Mouse (Mus musculus): Measurements from ENCODE around the gene Ank2. TPM values are rescaled to one million over a fixed set of nuclear protein-coding genes. Genes with fewer than 3 reads are reported as not detected.

The Ank2 gene
- polyA plus RNA-seq, 1 experiment from 2014 or later = 5.1 TPM

DNA sequence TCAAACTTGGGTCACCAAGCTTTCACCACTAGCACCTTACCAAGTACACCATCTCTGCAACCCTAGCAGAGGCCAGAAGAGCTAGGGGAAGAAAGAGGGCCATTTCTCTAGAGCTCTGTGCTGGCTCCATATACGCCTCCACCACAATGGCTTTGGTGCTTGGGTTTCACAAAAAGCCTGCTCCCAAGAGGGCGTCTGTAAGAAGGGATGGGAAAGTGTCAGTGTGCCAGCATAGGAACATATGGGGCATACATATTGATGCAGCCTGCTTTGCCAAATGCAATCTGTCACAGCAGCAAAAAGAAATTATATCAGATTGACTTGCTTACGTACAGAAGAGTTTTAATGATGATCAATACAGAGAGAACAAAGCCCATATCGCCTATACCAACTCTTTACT lies 82.2 kb downstream of the Ank2 start:
- Histone ChIP-seq H3K4me1 (ENCODE audit: insufficient read depth) (no peaks in the 10 kb centered on the region), H3K27ac (ENCODE audit: low read depth) (no peak overlapping the region), H3K27me3 (ENCODE audit: insufficient read depth, low read length) (no peaks in the 10 kb centered on the region), H3K9ac (replicated peaks) (no peak overlapping the region), H3K36me3 (replicated peaks; ENCODE audit: insufficient read depth, low read length) (no peaks in the 10 kb centered on the region), H3K4me3 (ENCODE audit: low read depth, low read length) (no peak overlapping the region), H3K4me2 (ENCODE audit: low read depth, low read length) (no peak overlapping the region), H3K9me3 (ENCODE audit: low read length) (no peaks in the 10 kb centered on the region)
- ATAC-seq (no peak), DNase-seq (no peak)
- TF ChIP-seq EP300 (IDR thresholded peaks at IDR 0.05; ENCODE audit: low read depth) (no peak), CTCF (IDR thresholded peaks at IDR 0.05; ENCODE audit: low read depth) (no peak)
- 85% methylated on average over 4 of the region's 4 CpGs for WGBS (ENCODE audit: insufficient replicate concordance)

- no peak overlapping the region for H3K27ac ChIP-seq (ENCODE audit: low read depth)
- no peak overlapping the region for H3K4me3 ChIP-seq (ENCODE audit: low read depth, low read length)
- H3K4me2 ChIP-seq (ENCODE audit: low read depth, low read length) = no peak overlapping the region
- H3K9ac ChIP-seq (replicated peaks) = no peak overlapping the region
- TF ChIP-seq CTCF (IDR thresholded peaks at IDR 0.05; ENCODE audit: low read depth) (peak; percentile 31), EP300 (IDR thresholded peaks at IDR 0.05; ENCODE audit: low read depth) (no peak)
- H3K9me3 ChIP-seq (ENCODE audit: low read length) = no peaks in the 10 kb centered on the region
- H3K4me1 ChIP-seq (ENCODE audit: insufficient read depth) = no peaks in the 10 kb centered on the region
- H3K36me3 ChIP-seq (replicated peaks; ENCODE audit: insufficient read depth, low read length) = no peaks in the 10 kb centered on the region
- no peak for ATAC-seq
- no peak for DNase-seq
- WGBS (ENCODE audit: insufficient replicate concordance) = 40% methylated on average over 1 of the region's 1 CpGs
- no peaks in the 10 kb centered on the region for H3K27me3 ChIP-seq (ENCODE audit: insufficient read depth, low read length)
Observed at GRCm38 (mm10) chr3:127414438-127414837, 84.7 kb downstream of the Ank2 start.

- Histone ChIP-seq H3K27me3 (ENCODE audit: insufficient read depth, low read length) (no peaks in the 10 kb centered on the region), H3K4me3 (ENCODE audit: low read depth, low read length) (peak overlapping the region; percentile 47), H3K9me3 (ENCODE audit: low read length) (no peaks in the 10 kb centered on the region), H3K36me3 (replicated peaks; ENCODE audit: insufficient read depth, low read length) (no peaks in the 10 kb centered on the region), H3K4me2 (ENCODE audit: low read depth, low read length) (peak overlapping the region; percentile 73), H3K27ac (ENCODE audit: low read depth) (no peak overlapping the region), H3K4me1 (ENCODE audit: insufficient read depth) (peaks cover 8% of the 10 kb centered on the region), H3K9ac (replicated peaks) (peak overlapping the region; percentile 38)
- ATAC-seq (peak; percentile 84), DNase-seq (peak; percentile 48)
- TF ChIP-seq EP300 (IDR thresholded peaks at IDR 0.05; ENCODE audit: low read depth) = no peak
- TF ChIP-seq CTCF (IDR thresholded peaks at IDR 0.05; ENCODE audit: low read depth) = no peak
- WGBS (ENCODE audit: insufficient replicate concordance) = 16% methylated on average over 23 of the region's 23 CpGs
Observed at GRCm38 (mm10) chr3:127408684-127409550, 90.2 kb downstream of the Ank2 start.

GRCm38 (mm10) chr3:127407868-127408574 lies 91.1 kb downstream of the Ank2 start:
- H3K9me3 ChIP-seq (ENCODE audit: low read length) = no peaks in the 10 kb centered on the region
- TF ChIP-seq CTCF (IDR thresholded peaks at IDR 0.05; ENCODE audit: low read depth) (no peak), EP300 (IDR thresholded peaks at IDR 0.05; ENCODE audit: low read depth) (no peak)
- peak overlapping the region; percentile 73 for H3K4me2 ChIP-seq (ENCODE audit: low read depth, low read length)
- ATAC-seq = peak; percentile 35
- DNase-seq = no peak
- peaks cover 8% of the 10 kb centered on the region for H3K4me1 ChIP-seq (ENCODE audit: insufficient read depth)
- H3K4me3 ChIP-seq (ENCODE audit: low read depth, low read length) = peak overlapping the region; percentile 47
- no peak overlapping the region for H3K27ac ChIP-seq (ENCODE audit: low read depth)
- H3K9ac ChIP-seq (replicated peaks) = peak overlapping the region; percentile 41
- no peaks in the 10 kb centered on the region for H3K27me3 ChIP-seq (ENCODE audit: insufficient read depth, low read length)
- no peaks in the 10 kb centered on the region for H3K36me3 ChIP-seq (replicated peaks; ENCODE audit: insufficient read depth, low read length)
- 26% methylated on average over 9 of the region's 9 CpGs for WGBS (ENCODE audit: insufficient replicate concordance)

DNA sequence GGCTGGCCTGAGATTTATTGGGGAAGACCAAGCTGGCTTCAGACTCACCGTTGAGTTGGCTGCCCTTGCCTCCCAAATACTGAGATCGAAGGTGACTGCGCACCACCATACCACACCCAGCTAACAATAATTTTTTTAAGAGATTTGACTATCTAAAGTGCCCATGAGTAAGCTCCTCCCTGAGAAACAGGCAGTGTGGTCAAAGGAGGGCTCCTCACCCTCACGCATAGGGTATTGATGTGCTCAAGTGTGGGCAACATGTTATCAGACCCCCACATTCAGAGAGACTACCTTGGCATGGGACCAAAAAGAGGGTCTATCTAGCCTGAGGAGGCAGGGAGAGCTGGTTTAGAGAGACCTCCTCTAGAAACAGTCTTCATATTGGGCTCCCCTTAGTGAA lies 92.3 kb downstream of the Ank2 start:
- Histone ChIP-seq H3K4me2 (ENCODE audit: low read depth, low read length) (peak overlapping the region; percentile 42), H3K27me3 (ENCODE audit: insufficient read depth, low read length) (no peaks in the 10 kb centered on the region), H3K27ac (ENCODE audit: low read depth) (no peak overlapping the region), H3K36me3 (replicated peaks; ENCODE audit: insufficient read depth, low read length) (no peaks in the 10 kb centered on the region), H3K4me3 (ENCODE audit: low read depth, low read length) (no peak overlapping the region), H3K4me1 (ENCODE audit: insufficient read depth) (peaks cover 8% of the 10 kb centered on the region), H3K9me3 (ENCODE audit: low read length) (no peaks in the 10 kb centered on the region), H3K9ac (replicated peaks) (no peak overlapping the region)
- WGBS (ENCODE audit: insufficient replicate concordance) = 71% methylated on average over 4 of the region's 4 CpGs
- ATAC-seq (peak; percentile 77), DNase-seq (no peak)
- TF ChIP-seq CTCF (IDR thresholded peaks at IDR 0.05; ENCODE audit: low read depth) = no peak
- peak; percentile 74 for TF ChIP-seq EP300 (IDR thresholded peaks at IDR 0.05; ENCODE audit: low read depth)

GRCm38 (mm10) chr3:127404371-127404770 lies 94.8 kb downstream of the Ank2 start:
- WGBS (ENCODE audit: insufficient replicate concordance) = 55% methylated on average over 3 of the region's 3 CpGs
- Histone ChIP-seq H3K9me3 (ENCODE audit: low read length) (no peaks in the 10 kb centered on the region), H3K27me3 (ENCODE audit: insufficient read depth, low read length) (no peaks in the 10 kb centered on the region), H3K4me3 (ENCODE audit: low read depth, low read length) (no peak overlapping the region), H3K4me1 (ENCODE audit: insufficient read depth) (peaks cover 8% of the 10 kb centered on the region), H3K9ac (replicated peaks) (no peak overlapping the region), H3K4me2 (ENCODE audit: low read depth, low read length) (no peak overlapping the region), H3K27ac (ENCODE audit: low read depth) (no peak overlapping the region), H3K36me3 (replicated peaks; ENCODE audit: insufficient read depth, low read length) (no peaks in the 10 kb centered on the region)
- no peak for ATAC-seq
- DNase-seq = no peak
- TF ChIP-seq EP300 (IDR thresholded peaks at IDR 0.05; ENCODE audit: low read depth) (no peak), CTCF (IDR thresholded peaks at IDR 0.05; ENCODE audit: low read depth) (no peak)

All from liver, postnatal 0 days (tissue).